Mouse (Mus musculus): ENCODE measurements at regions not wholly inside any gene's neighbourhood (a gene's known extent, or its start where the extent isn't known, plus 50 kb on each side); places are given as distances from the start of the nearest gene placed in this dataset.

DNA sequence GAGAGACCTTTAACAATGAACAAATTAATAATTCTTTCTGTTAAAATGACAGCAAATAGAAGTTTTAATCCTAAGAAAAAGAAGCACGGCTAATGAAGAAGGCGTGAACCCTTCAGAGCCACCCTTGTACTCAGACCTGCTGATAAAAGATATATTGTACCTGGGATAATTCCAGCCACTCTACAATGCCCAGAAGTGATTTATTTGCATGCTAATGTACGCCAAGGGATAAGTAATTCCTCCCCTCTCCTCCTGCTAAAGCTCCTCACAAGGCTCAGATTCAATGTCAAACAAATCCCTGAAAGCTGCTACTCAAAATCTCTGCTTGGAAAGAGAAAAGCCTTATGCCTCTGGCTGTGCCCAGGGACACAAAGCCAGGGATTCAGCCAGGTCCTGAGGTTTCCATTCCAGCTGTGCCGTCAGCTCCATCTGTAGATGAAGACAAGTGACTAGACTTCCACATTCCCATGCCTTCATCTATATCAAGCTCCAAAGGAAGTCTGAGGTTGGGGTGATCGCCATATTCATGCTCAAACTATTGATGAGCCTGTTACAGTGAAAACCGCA, 91.3 kb upstream of the Dcbld2 start:
- no peak for DNase-seq (ENCODE audit: low read depth, low spot score)
- Histone ChIP-seq H3K36me3 (ENCODE audit: control insufficient read depth, insufficient read depth, low read length, poor library complexity, severe bottlenecking) (no peaks in the 10 kb centered on the region), H3K27me3 (ENCODE audit: control insufficient read depth, insufficient read depth, low read length, poor library complexity, severe bottlenecking) (no peaks in the 10 kb centered on the region; the same call in 1 of the 2 replicates)

DNA sequence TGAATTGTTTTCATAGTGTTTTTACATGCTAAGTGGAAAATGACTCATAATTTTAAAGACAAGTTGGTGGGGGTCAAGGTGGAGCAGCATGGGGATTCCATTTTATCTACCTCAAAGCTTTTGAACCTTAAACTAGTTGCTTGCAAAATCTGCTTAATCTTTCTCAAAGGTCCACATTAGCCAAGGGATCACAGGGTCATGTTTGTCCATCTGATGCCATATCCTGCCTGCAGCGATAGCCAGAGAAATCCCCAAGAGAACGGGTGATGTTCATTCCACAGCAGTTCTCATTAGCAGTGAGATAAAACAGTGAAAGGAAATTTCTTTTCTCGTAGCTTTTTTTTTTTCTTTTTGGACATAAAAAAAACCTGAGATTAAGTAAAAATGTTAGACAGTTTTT, 77.2 kb upstream of the Dcbld2 start:
- no peaks in the 10 kb centered on the region for H3K36me3 ChIP-seq (ENCODE audit: control insufficient read depth, insufficient read depth, low read length, poor library complexity, severe bottlenecking)
- no peak for DNase-seq (ENCODE audit: low read depth, low spot score)
- no peaks in the 10 kb centered on the region for H3K27me3 ChIP-seq (ENCODE audit: control insufficient read depth, insufficient read depth, low read length, poor library complexity, severe bottlenecking)

DNA sequence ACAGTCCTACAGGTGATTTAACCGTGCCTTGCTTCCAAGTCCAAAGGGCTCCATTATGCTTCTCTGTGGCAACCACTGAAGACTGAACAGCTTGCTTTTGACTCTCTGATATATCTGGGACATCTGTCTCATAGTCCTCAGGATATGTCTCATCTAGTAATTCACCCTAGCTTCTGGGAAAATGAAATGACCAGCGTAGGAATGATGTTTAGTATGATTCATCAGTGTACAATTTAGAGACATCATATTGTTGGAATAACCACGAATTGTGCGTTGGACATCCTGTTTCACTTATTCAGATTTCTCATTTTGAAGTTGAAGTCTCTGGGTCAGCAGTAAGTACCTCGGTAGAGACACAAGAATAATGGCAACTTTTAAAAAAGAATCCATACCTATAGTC, 64.3 kb upstream of the Dcbld2 start:
- Histone ChIP-seq H3K27me3 (ENCODE audit: control insufficient read depth, insufficient read depth, low read length, poor library complexity, severe bottlenecking) (no peaks in the 10 kb centered on the region), H3K36me3 (ENCODE audit: control insufficient read depth, insufficient read depth, low read length, poor library complexity, severe bottlenecking) (no peaks in the 10 kb centered on the region)
- no peak for DNase-seq (ENCODE audit: low read depth, low spot score)

DNA sequence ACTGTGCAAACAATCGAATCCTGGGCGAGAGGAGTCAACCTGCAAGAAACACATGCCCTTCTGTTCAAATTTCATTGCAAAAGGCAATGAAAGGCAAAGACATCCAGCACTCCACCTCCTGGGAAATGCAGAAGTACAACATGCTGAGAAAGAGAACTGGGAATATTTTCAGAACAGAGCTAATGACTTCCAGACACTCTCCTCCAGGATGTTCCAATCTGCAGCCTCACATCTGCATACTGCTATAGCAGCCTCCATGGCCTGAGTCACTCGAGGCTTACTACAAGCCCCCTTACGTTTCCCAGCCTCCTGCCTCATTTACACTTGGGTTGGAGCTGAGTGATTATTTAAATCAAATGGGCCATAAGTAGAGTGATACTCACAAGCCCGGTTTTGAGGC, 58.9 kb upstream of the Dcbld2 start:
- H3K36me3 ChIP-seq (ENCODE audit: control insufficient read depth, insufficient read depth, low read length, poor library complexity, severe bottlenecking), result no peaks in the 10 kb centered on the region
- no peaks in the 10 kb centered on the region for H3K27me3 ChIP-seq (ENCODE audit: control insufficient read depth, insufficient read depth, low read length, poor library complexity, severe bottlenecking)
- no peak for DNase-seq (ENCODE audit: low read depth, low spot score)

DNA sequence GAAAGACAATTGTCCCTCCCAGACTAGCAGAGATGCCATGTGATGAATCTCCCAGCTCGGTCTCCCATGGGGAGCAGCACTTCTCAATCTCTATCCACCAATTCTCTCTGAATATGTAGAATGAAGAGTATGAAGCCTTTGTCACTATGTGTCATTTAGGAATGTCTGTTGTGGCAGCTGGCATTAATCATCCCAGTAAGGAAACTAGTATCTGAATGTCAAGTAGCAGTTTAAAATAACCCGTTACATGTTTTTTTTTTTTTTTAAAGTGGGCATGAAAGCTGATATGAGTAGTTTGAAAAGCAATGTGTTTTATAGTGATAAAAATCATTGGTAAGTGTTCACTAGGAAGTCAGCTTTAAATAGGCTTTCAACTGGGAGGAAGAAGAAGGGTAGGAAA, 58.4 kb upstream of the Dcbld2 start:
- no peak for DNase-seq (ENCODE audit: low read depth, low spot score)
- Histone ChIP-seq H3K27me3 (ENCODE audit: control insufficient read depth, insufficient read depth, low read length, poor library complexity, severe bottlenecking) (no peaks in the 10 kb centered on the region), H3K36me3 (ENCODE audit: control insufficient read depth, insufficient read depth, low read length, poor library complexity, severe bottlenecking) (no peaks in the 10 kb centered on the region)

DNA sequence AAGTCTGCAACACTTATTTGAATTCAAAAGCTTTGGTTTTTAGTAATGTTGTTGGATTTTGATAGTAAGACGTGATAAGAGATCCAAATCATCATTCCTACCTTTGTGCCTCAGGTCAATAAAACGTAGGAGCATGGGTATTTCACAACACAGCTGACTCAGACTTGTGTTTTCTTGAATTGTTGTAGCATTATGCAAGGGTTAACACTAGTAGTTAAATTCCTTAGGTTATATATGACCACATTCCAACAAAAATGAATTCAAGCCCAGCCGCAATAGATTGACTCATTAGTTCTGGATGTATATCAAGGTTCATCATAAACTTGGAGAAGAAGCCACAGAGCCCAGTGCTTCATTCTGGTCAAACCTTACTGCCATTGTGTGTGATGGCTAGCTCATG, 56.1 kb upstream of the Dcbld2 start:
- no peak for DNase-seq (ENCODE audit: low read depth, low spot score)
- H3K27me3 ChIP-seq (ENCODE audit: control insufficient read depth, insufficient read depth, low read length, poor library complexity, severe bottlenecking), result no peaks in the 10 kb centered on the region
- no peaks in the 10 kb centered on the region for H3K36me3 ChIP-seq (ENCODE audit: control insufficient read depth, insufficient read depth, low read length, poor library complexity, severe bottlenecking)

DNA sequence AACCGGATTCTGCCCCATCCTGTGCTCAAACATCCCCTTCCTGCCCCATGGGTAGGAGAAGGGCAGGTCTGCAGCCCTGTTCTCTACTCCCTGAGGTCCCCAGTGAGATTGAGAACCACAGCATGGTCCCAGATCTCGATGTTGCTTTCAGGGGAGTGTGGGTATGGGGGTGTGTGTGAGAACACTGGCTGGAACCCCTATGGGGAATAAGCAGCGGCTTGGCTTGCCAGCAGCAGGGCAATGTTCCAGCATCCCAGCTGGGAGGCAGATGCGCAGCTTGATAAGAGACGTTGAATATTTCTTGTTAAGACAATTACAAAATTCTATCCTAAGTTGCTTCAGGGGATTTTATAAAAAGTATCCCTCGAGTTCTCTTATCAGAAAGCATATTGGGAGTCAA, 53.7 kb upstream of the Dcbld2 start:
- H3K36me3 ChIP-seq (ENCODE audit: control insufficient read depth, insufficient read depth, low read length, poor library complexity, severe bottlenecking), result no peaks in the 10 kb centered on the region
- DNase-seq (ENCODE audit: low read depth, low spot score), result no peak
- no peaks in the 10 kb centered on the region for H3K27me3 ChIP-seq (ENCODE audit: control insufficient read depth, insufficient read depth, low read length, poor library complexity, severe bottlenecking)
